Mouse (Mus musculus): Measurements from ENCODE around the gene Sh3kbp1. TPM values are rescaled to one million over a fixed set of nuclear protein-coding genes. Genes with fewer than 3 reads are reported as not detected.

Sh3kbp1 gene
- polyA plus RNA-seq, 1 experiment, result 2.8 TPM

DNA sequence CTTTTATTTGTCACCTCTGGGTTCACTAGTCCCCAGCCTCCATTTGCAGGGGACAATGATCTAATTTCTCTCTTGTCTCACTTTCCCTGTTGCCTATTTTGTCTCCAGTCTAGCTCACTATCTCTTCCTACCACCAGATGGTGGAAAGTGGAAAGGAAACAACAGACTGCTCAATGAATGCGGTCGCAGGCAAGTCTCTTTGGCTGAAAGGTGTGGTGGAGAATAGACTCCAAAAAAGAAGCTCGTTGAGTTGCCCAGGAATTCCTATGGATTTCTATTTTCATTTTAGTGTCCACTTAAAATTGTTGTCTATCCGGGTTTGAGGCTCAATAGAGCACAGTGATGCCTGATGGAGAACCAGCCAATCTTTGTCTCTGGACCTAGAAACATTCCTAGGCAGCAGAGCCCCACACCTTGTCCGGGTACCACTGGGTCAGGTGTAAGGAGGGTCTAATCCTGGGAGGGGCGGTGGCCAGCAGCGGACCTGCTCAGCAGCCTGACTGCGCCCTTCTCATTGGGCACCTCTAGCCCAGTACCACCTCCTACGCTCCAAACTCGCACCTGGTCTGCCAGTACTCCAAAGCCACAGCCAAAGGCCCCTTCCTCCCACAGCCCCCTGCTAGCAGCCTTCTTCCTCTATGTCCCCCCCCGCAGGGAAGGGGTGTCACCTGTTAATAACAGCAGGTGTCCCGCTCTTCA is 715 bp upstream of the Sh3kbp1 start:
- Histone ChIP-seq H3K9ac (ENCODE audit: low read depth, poor library complexity, severe bottlenecking) (no peak overlapping the region), H3K9me3 (replicated peaks; ENCODE audit: control insufficient read depth, insufficient read depth, low read length, poor library complexity, severe bottlenecking) (no peaks in the 10 kb centered on the region), H3K27ac (ENCODE audit: insufficient read depth, low read length) (no peak overlapping the region), H3K4me1 (ENCODE audit: control insufficient read depth, insufficient read depth, low read length) (peaks cover 2% of the 10 kb centered on the region), H3K4me3 (ENCODE audit: low read depth, low read length) (peak overlapping the region; percentile 9; the same call in 1 of the 2 replicates), H3K36me3 (ENCODE audit: control insufficient read depth, insufficient read depth, low read length, poor library complexity, severe bottlenecking) (no peaks in the 10 kb centered on the region), H3K27me3 (ENCODE audit: control insufficient read depth, insufficient read depth, low read length, poor library complexity, severe bottlenecking) (no peaks in the 10 kb centered on the region)
- TF ChIP-seq CTCF (IDR thresholded peaks at IDR 0.05; ENCODE audit: low read depth, low read length), result no peak
- no peak for TF ChIP-seq EP300 (IDR thresholded peaks at IDR 0.05; ENCODE audit: insufficient read depth, low read depth, low read length)
- TF ChIP-seq POLR2A (IDR thresholded peaks at IDR 0.05; ENCODE audit: insufficient read depth, low read length), result no peak

DNA sequence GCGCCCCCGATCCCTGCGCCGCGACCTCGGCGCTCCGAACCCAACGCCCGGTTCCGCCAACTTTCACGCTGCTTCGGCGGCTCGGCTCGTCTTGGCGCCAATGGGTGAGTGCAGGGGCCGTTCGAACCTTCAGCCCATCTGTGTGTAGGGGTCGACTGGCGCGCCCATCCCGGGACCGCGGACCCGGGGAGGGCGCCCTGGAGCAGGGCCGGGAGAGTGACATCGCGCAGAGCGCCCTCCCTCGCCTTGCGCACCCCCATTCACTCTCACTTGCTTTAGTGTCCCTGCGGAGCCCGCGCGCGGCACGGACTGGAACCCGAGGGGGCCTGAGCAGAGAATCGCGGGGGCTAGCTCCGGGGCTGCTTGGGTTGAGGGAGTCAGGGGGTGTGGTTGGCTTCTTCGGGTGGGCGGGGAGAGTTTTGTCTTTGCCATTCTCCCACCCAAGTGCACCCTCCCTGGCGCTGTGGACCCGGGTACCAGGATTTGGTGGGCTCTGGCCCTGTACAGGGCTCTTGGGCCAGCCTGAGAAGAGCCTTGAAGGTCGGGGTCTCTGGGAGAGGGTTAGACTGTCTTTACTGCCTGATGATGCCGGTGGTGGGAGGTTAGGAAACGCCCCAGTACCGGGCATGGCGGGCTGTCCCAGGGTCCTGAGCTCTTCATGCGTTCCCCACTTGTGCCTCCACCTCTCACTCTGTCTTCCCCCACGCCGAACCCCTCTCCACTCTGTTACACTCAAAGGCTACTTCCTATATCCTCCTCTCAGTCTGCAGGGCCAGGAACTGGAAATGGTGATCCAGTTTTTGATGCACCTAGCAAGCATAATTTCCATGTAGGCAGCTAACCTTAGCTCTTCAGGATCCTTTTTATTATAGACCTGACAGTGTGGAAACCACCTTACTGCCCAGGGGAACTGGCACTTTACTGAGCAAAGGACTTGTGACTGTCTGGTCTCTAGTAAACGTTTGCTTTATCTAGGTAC is 805 bp downstream of the Sh3kbp1 start:
- no peaks in the 10 kb centered on the region for H3K27me3 ChIP-seq (ENCODE audit: control insufficient read depth, insufficient read depth, low read length, poor library complexity, severe bottlenecking)
- no peak overlapping the region for H3K27ac ChIP-seq (ENCODE audit: insufficient read depth, low read length)
- peaks cover 2% of the 10 kb centered on the region for H3K4me1 ChIP-seq (ENCODE audit: control insufficient read depth, insufficient read depth, low read length)
- peak overlapping the region; percentile 42 for H3K9ac ChIP-seq (ENCODE audit: low read depth, poor library complexity, severe bottlenecking)
- peak overlapping the region; percentile 77 for H3K4me3 ChIP-seq (ENCODE audit: low read depth, low read length)
- no peaks in the 10 kb centered on the region for H3K36me3 ChIP-seq (ENCODE audit: control insufficient read depth, insufficient read depth, low read length, poor library complexity, severe bottlenecking)
- H3K9me3 ChIP-seq (replicated peaks; ENCODE audit: control insufficient read depth, insufficient read depth, low read length, poor library complexity, severe bottlenecking), result no peaks in the 10 kb centered on the region
- no peak for TF ChIP-seq EP300 (IDR thresholded peaks at IDR 0.05; ENCODE audit: insufficient read depth, low read depth, low read length)
- no peak for TF ChIP-seq POLR2A (IDR thresholded peaks at IDR 0.05; ENCODE audit: insufficient read depth, low read length)
- TF ChIP-seq CTCF (IDR thresholded peaks at IDR 0.05; ENCODE audit: low read depth, low read length), result no peak

DNA sequence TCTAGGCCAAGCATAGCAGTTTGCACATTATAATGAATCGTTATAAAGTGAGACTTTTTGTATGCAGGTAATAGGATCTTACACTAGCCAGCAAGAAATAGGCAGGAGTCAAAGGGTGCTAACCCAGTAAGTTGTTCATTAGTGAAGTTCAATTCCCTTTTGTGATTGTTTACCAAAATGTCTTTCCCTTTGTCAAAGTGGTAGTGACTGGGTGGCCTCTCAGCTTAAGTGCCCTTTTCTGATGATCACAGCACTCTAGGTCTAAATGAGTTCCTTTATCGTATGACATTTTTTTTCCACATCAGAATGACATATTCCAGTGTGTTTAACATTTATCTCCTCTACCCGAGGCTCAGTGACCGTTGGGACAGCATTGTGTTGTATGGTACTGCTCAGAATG is 1.6 kb downstream of the Sh3kbp1 start:
- TF ChIP-seq POLR2A (IDR thresholded peaks at IDR 0.05; ENCODE audit: insufficient read depth, low read length) (no peak), CTCF (IDR thresholded peaks at IDR 0.05; ENCODE audit: low read depth, low read length) (no peak), EP300 (IDR thresholded peaks at IDR 0.05; ENCODE audit: insufficient read depth, low read depth, low read length) (no peak)
- Histone ChIP-seq H3K27me3 (ENCODE audit: control insufficient read depth, insufficient read depth, low read length, poor library complexity, severe bottlenecking) (no peaks in the 10 kb centered on the region), H3K36me3 (ENCODE audit: control insufficient read depth, insufficient read depth, low read length, poor library complexity, severe bottlenecking) (no peaks in the 10 kb centered on the region), H3K9ac (ENCODE audit: low read depth, poor library complexity, severe bottlenecking) (no peak overlapping the region), H3K9me3 (replicated peaks; ENCODE audit: control insufficient read depth, insufficient read depth, low read length, poor library complexity, severe bottlenecking) (no peaks in the 10 kb centered on the region), H3K27ac (ENCODE audit: insufficient read depth, low read length) (no peak overlapping the region), H3K4me3 (ENCODE audit: low read depth, low read length) (no peak overlapping the region), H3K4me1 (ENCODE audit: control insufficient read depth, insufficient read depth, low read length) (peaks cover 2% of the 10 kb centered on the region)

DNA sequence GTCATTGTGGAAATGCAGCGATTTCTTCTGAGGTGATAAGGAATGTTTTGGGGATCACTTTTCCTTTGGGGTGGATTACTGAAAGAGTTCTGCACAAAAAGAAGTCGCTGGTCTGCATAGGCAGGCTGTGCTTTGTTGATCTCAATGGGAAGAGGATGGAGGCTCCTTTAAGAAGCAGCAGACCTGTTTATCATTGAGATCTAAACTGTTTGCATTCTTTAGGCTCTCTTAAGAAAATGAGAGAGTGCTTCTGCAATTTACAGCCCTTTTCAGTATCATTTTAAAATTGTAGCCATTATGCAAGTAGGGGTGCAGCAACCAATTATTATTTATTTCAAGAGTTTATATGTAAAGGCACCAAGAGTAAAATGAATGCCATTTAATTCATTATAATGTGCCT is 2.1 kb downstream of the Sh3kbp1 start:
- H3K4me3 ChIP-seq (ENCODE audit: low read depth, low read length), result no peak overlapping the region
- no peaks in the 10 kb centered on the region for H3K9me3 ChIP-seq (replicated peaks; ENCODE audit: control insufficient read depth, insufficient read depth, low read length, poor library complexity, severe bottlenecking)
- TF ChIP-seq POLR2A (IDR thresholded peaks at IDR 0.05; ENCODE audit: insufficient read depth, low read length) (no peak), CTCF (IDR thresholded peaks at IDR 0.05; ENCODE audit: low read depth, low read length) (no peak), EP300 (IDR thresholded peaks at IDR 0.05; ENCODE audit: insufficient read depth, low read depth, low read length) (no peak)
- no peak overlapping the region for H3K9ac ChIP-seq (ENCODE audit: low read depth, poor library complexity, severe bottlenecking)
- no peak overlapping the region for H3K27ac ChIP-seq (ENCODE audit: insufficient read depth, low read length)
- H3K27me3 ChIP-seq (ENCODE audit: control insufficient read depth, insufficient read depth, low read length, poor library complexity, severe bottlenecking), result no peaks in the 10 kb centered on the region
- peaks cover 2% of the 10 kb centered on the region for H3K4me1 ChIP-seq (ENCODE audit: control insufficient read depth, insufficient read depth, low read length)
- no peaks in the 10 kb centered on the region for H3K36me3 ChIP-seq (ENCODE audit: control insufficient read depth, insufficient read depth, low read length, poor library complexity, severe bottlenecking)

DNA sequence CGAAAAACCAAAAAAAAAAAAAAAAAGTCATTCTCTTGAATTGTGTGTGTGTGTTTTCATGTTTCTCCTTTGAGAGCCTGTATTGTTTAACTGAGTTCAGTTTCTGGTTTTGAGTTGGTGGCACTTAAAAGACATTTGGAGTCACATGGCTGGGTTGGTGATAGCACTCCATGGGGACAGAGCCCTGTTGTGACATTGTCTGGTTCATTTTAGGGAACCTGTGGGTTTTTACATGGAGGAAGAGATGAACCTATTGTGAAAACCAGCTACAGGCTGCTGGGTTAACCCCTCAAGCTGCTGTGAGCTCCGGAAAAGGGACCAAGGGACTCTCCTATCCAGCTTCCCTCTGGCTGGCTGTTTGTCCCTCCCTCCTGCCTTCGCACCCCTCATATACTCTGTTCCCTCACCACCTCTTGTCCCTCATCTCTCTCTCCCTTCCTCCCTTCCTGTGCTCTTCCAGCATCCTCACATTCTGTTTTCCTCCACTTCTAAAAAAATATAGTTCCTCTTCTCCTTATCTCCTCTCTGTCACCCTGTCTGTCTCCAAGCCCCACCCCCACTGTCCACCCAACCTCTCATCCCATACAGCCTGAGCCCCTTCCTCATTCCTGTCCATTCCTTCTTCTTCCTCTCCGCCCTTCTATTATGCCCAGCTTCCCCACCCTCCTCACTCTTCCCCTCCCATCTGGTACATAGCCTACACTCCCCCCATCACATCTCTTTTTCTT is 11.6 kb downstream of the Sh3kbp1 start:
- H3K27ac ChIP-seq (ENCODE audit: insufficient read depth, low read length), result no peak overlapping the region
- no peak overlapping the region for H3K9ac ChIP-seq (ENCODE audit: low read depth, poor library complexity, severe bottlenecking)
- no peaks in the 10 kb centered on the region for H3K27me3 ChIP-seq (ENCODE audit: control insufficient read depth, insufficient read depth, low read length, poor library complexity, severe bottlenecking)
- H3K36me3 ChIP-seq (ENCODE audit: control insufficient read depth, insufficient read depth, low read length, poor library complexity, severe bottlenecking), result no peaks in the 10 kb centered on the region
- no peaks in the 10 kb centered on the region for H3K4me1 ChIP-seq (ENCODE audit: control insufficient read depth, insufficient read depth, low read length)
- H3K4me3 ChIP-seq (ENCODE audit: low read depth, low read length), result no peak overlapping the region
- TF ChIP-seq CTCF (IDR thresholded peaks at IDR 0.05; ENCODE audit: low read depth, low read length), result no peak
- no peak for TF ChIP-seq POLR2A (IDR thresholded peaks at IDR 0.05; ENCODE audit: insufficient read depth, low read length)
- no peak for TF ChIP-seq EP300 (IDR thresholded peaks at IDR 0.05; ENCODE audit: insufficient read depth, low read depth, low read length)
- no peaks in the 10 kb centered on the region for H3K9me3 ChIP-seq (replicated peaks; ENCODE audit: control insufficient read depth, insufficient read depth, low read length, poor library complexity, severe bottlenecking)

Measured in ES-Bruce4 (cell line).